9 mouse cellular contexts compared by ENCODE assay signal in the genomic region with DNA sequence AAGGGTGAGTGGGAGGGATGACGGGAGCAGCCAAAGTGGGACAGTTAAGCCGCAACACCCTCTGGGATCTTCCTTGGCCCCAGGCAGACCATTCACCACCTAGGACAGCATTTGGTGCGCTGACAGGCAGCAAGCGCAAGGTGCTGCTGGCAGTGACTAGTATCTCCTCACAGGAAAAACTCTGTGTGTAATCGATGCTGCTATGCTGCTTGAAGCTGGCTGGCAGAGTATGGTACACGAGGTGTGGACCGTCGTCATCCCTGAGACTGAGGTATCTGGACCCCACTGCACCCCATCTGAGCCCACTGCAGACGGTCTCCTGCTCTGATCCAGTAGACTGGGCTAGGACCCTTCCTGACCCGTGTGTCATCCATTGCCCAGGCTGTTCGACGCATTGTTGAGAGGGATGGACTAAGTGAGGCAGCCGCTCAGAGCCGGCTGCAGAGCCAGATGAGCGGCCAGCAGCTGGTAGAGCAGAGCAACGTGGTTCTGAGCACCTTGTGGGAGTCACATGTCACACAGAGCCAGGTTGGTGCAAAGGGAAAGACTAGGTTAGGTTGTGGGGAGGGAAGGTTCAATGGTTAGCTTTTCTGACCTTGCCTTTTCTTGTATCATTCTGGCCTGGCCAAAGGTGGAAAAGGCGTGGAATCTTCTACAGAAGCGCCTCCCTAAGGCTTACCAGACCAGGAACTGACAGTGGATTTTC. TPM values are rescaled to one million over a fixed set of nuclear protein-coding genes. Genes with fewer than 3 reads are reported as not detected.
DNase-seq lines count a peak whose midpoint lies in the region; ATAC-seq lines count a peak whose summit lies in the region.
"Had no signal": no experiment of that assay in that cellular context is flagged by ENCODE, and none has a peak within 500 bp of the region (broad histone marks: within the 10 kb centered on the region; RNA-seq: fewer than 3 reads in every experiment).

No protein-coding gene starts in this region.

- no peak overlapping the region; the same call in 1 of the 2 replicates for H3K4me2 ChIP-seq in heart, embryonic 11.5 days
- 0 out of 2 replicates have a peak overlapping the region, but pooled peaks have one; percentile 96 for H3K4me2 ChIP-seq in embryonic facial prominence, embryonic 13.5 days
- H3K4me2 ChIP-seq in intestine, embryonic 14.5 days (ENCODE audit: low read length), result 0 out of 2 replicates have a peak overlapping the region, but pooled peaks have one; percentile 95
- peak overlapping the region; percentile 96; the same call in 1 of the 2 replicates for H3K4me2 ChIP-seq in midbrain, embryonic 13.5 days (replicated peaks)

- no peak overlapping the region for H3K27ac ChIP-seq in heart, embryonic 11.5 days (ENCODE audit: low read depth, low read length)
- H3K27ac ChIP-seq in embryonic facial prominence, embryonic 13.5 days, result no peak overlapping the region
- H3K27ac ChIP-seq in intestine, embryonic 14.5 days (ENCODE audit: low read depth), result no peak overlapping the region
- H3K27ac ChIP-seq in midbrain, embryonic 13.5 days, result no peak overlapping the region

- peak overlapping the region; percentile 80; the same call in 1 of the 2 replicates for H3K9ac ChIP-seq in heart, embryonic 11.5 days (ENCODE audit: low read depth, low read length)
- H3K9ac ChIP-seq in embryonic facial prominence, embryonic 13.5 days, result peak overlapping the region; percentile 88
- H3K9ac ChIP-seq in intestine, embryonic 14.5 days (ENCODE audit: low read length), result no peak overlapping the region
- H3K9ac ChIP-seq in midbrain, embryonic 13.5 days (replicated peaks), result 0 out of 2 replicates have a peak overlapping the region, but pooled peaks have one; percentile 54

- peaks cover 7% of the 10 kb centered on the region for H3K27me3 ChIP-seq in heart, embryonic 11.5 days (ENCODE audit: control insufficient read depth, insufficient read depth, low read length)
- peaks cover 10% of the 10 kb centered on the region for H3K27me3 ChIP-seq in embryonic facial prominence, embryonic 13.5 days
- peaks cover 7% of the 10 kb centered on the region for H3K27me3 ChIP-seq in intestine, embryonic 14.5 days (replicated peaks; ENCODE audit: control insufficient read depth, insufficient read depth, low read length)
- peaks cover 7% of the 10 kb centered on the region for H3K27me3 ChIP-seq in midbrain, embryonic 13.5 days

- H3K4me3 ChIP-seq in heart, embryonic 11.5 days (ENCODE audit: low read depth, low read length), result no peak overlapping the region; the same call in 1 of the 2 replicates
- H3K4me3 ChIP-seq in embryonic facial prominence, embryonic 13.5 days, result no peak overlapping the region
- H3K4me3 ChIP-seq in intestine, embryonic 14.5 days (ENCODE audit: low read depth, low read length), result no peak overlapping the region
- H3K4me3 ChIP-seq in midbrain, embryonic 13.5 days (replicated peaks), result 0 out of 2 replicates have a peak overlapping the region, but pooled peaks have one; percentile 79

- H3K4me1 ChIP-seq in heart, embryonic 11.5 days (ENCODE audit: control insufficient read depth, insufficient read depth, low read length), result peaks cover 25% of the 10 kb centered on the region
- H3K4me1 ChIP-seq in embryonic facial prominence, embryonic 13.5 days, result peaks cover 35% of the 10 kb centered on the region
- H3K4me1 ChIP-seq in intestine, embryonic 14.5 days (replicated peaks; ENCODE audit: control insufficient read depth, insufficient read depth, low read length), result peaks cover 29% of the 10 kb centered on the region
- peaks cover 50% of the 10 kb centered on the region for H3K4me1 ChIP-seq in midbrain, embryonic 13.5 days (replicated peaks)

- no peak for DNase-seq in heart, adult 9 months (ENCODE audit: low spot score in 2 of 2)
- no peak for DNase-seq in intestine, embryonic 14.5 days (ENCODE audit: low spot score)
- no peak for DNase-seq in urinary bladder, adult 2 months (ENCODE audit: low spot score)
- no peak for DNase-seq in frontal cortex, postnatal 14 days (ENCODE audit: low spot score in 2 of 2)

- H3K9me3 ChIP-seq in heart, embryonic 11.5 days (replicated peaks; ENCODE audit: control insufficient read depth, low read length), result no peaks in the 10 kb centered on the region
- no peaks in the 10 kb centered on the region for H3K9me3 ChIP-seq in embryonic facial prominence, embryonic 13.5 days
- no peaks in the 10 kb centered on the region for H3K9me3 ChIP-seq in intestine, embryonic 14.5 days (ENCODE audit: control insufficient read depth, low read length)
- no peaks in the 10 kb centered on the region for H3K9me3 ChIP-seq in midbrain, embryonic 13.5 days

- H3K36me3 ChIP-seq in heart, embryonic 11.5 days (ENCODE audit: control insufficient read depth, insufficient read depth, low read length), result peaks cover 18% of the 10 kb centered on the region
- H3K36me3 ChIP-seq in embryonic facial prominence, embryonic 13.5 days, result peaks cover 42% of the 10 kb centered on the region
- H3K36me3 ChIP-seq in intestine, embryonic 14.5 days (ENCODE audit: control insufficient read depth, insufficient read depth, low read length), result peaks cover 29% of the 10 kb centered on the region
- H3K36me3 ChIP-seq in midbrain, embryonic 13.5 days, result peaks cover 29% of the 10 kb centered on the region

- WGBS in heart, embryonic 11.5 days (ENCODE audit: insufficient replicate concordance), result 88% methylated on average over 18 of the region's 18 CpGs
- 91% methylated on average over 18 of the region's 18 CpGs for WGBS in embryonic facial prominence, embryonic 13.5 days
- WGBS in intestine, embryonic 14.5 days, result 92% methylated on average over 18 of the region's 18 CpGs
- whole genome bisulfite sequencing in midbrain, embryonic 13.5 days, result 91% methylated on average over 18 of the region's 18 CpGs

- no peak for ATAC-seq in heart, embryonic 11.5 days (replicated peaks; ENCODE audit: insufficient number of reproducible peaks, low FRiP score, low TSS enrichment)
- no peak for ATAC-seq in embryonic facial prominence, embryonic 13.5 days (ENCODE audit: insufficient number of reproducible peaks, insufficient read depth, low FRiP score, low TSS enrichment, low read depth)
- no peak for ATAC-seq in intestine, embryonic 14.5 days (replicated peaks; ENCODE audit: low FRiP score, low TSS enrichment, low read depth)
- ATAC-seq in midbrain, embryonic 13.5 days, result no peak
- no peak for ATAC-seq in erythroblast, adult 5-6 weeks (replicated peaks; ENCODE audit: low FRiP score, poor library complexity, severe bottlenecking)

RNA-seq across cellular contexts. Expression of a gene that starts 1.3 kb away (rescaled TPM):
- 34.5 and 36.0 TPM in 2 replicates for polyA plus RNA-seq in heart, embryonic 11.5 days (2014; fragmentation: Nextera tagmentation; extraction: Ambion mirVana)
- polyA plus RNA-seq in embryonic facial prominence, embryonic 13.5 days (2015; fragmentation: Nextera tagmentation; extraction: Ambion mirVana), result 46.8 and 50.9 TPM in 2 replicates
- 43.6 and 48.0 TPM in 2 replicates for polyA plus RNA-seq in intestine, embryonic 14.5 days (2014; fragmentation: Nextera tagmentation; extraction: Ambion mirVana)
- polyA plus RNA-seq in midbrain, embryonic 13.5 days (2015; fragmentation: Nextera tagmentation; extraction: Ambion mirVana), result 85.9 and 90.9 TPM in 2 replicates
- 20.5 and 26.9 TPM in 2 replicates for total RNA-seq in erythroblast, adult 5-6 weeks (2015; ENCODE audit: low replicate concordance)
- total RNA-seq in erythroblast, adult 5-6 weeks (2017; ENCODE audit: low replicate concordance), result 18.4 and 23.7 TPM in 2 replicates
- 34.1 and 38.0 TPM in 2 replicates for polyA plus RNA-seq in urinary bladder, adult 2 months (2012; rRNA removed)

RNA-seq across cellular contexts. Expression of a gene that starts 3.4 kb away (rescaled TPM):
- 29.6 and 34.3 TPM in 2 replicates for polyA plus RNA-seq in heart, embryonic 11.5 days (2014; fragmentation: Nextera tagmentation; extraction: Ambion mirVana)
- polyA plus RNA-seq in embryonic facial prominence, embryonic 13.5 days (2015; fragmentation: Nextera tagmentation; extraction: Ambion mirVana), result 40.8 and 43.8 TPM in 2 replicates
- polyA plus RNA-seq in intestine, embryonic 14.5 days (2014; fragmentation: Nextera tagmentation; extraction: Ambion mirVana), result 39.7 and 45.5 TPM in 2 replicates
- polyA plus RNA-seq in midbrain, embryonic 13.5 days (2015; fragmentation: Nextera tagmentation; extraction: Ambion mirVana), result 47.1 and 52.8 TPM in 2 replicates
- total RNA-seq in erythroblast, adult 5-6 weeks (2015; ENCODE audit: low replicate concordance), result 6.7 and 7.5 TPM in 2 replicates
- total RNA-seq in erythroblast, adult 5-6 weeks (2017; ENCODE audit: low replicate concordance), result 3.8 and 9.6 TPM in 2 replicates
- 25.8 and 38.8 TPM in 2 replicates for polyA plus RNA-seq in urinary bladder, adult 2 months (2012; rRNA removed)

RNA-seq across cellular contexts. Expression of a gene that starts 7.6 kb away (rescaled TPM):
- polyA plus RNA-seq in heart, embryonic 11.5 days (2014; fragmentation: Nextera tagmentation; extraction: Ambion mirVana), result 0.11 TPM in 1 of 2 replicates, not detected in the other
- polyA plus RNA-seq in embryonic facial prominence, embryonic 13.5 days (2015; fragmentation: Nextera tagmentation; extraction: Ambion mirVana), result 0.15 TPM in 1 of 2 replicates, not detected in the other
- polyA plus RNA-seq in intestine, embryonic 14.5 days (2014; fragmentation: Nextera tagmentation; extraction: Ambion mirVana), result not detected in 2 replicates
- 0.24 TPM in 1 of 2 replicates, not detected in the other for polyA plus RNA-seq in midbrain, embryonic 13.5 days (2015; fragmentation: Nextera tagmentation; extraction: Ambion mirVana)
- 2.1 TPM in 1 of 2 replicates, not detected in the other for total RNA-seq in erythroblast, adult 5-6 weeks (2015; ENCODE audit: low replicate concordance)
- 1.9 TPM in 1 of 2 replicates, not detected in the other for total RNA-seq in erythroblast, adult 5-6 weeks (2017; ENCODE audit: low replicate concordance)
- polyA plus RNA-seq in urinary bladder, adult 2 months (2012; rRNA removed), result 0.56 and 0.57 TPM in 2 replicates
- total RNA-seq: MEL had no signal

RNA-seq across cellular contexts. Expression of a gene that starts 9.5 kb away (rescaled TPM):
- polyA plus RNA-seq in heart, embryonic 11.5 days (2014; fragmentation: Nextera tagmentation; extraction: Ambion mirVana), result 23.1 and 27.5 TPM in 2 replicates
- 43.5 and 46.1 TPM in 2 replicates for polyA plus RNA-seq in embryonic facial prominence, embryonic 13.5 days (2015; fragmentation: Nextera tagmentation; extraction: Ambion mirVana)
- polyA plus RNA-seq in intestine, embryonic 14.5 days (2014; fragmentation: Nextera tagmentation; extraction: Ambion mirVana), result 29.1 and 38.1 TPM in 2 replicates
- polyA plus RNA-seq in midbrain, embryonic 13.5 days (2015; fragmentation: Nextera tagmentation; extraction: Ambion mirVana), result 27.9 and 30.8 TPM in 2 replicates
- total RNA-seq in erythroblast, adult 5-6 weeks (2015; ENCODE audit: low replicate concordance), result 2.7 and 4.4 TPM in 2 replicates
- total RNA-seq in erythroblast, adult 5-6 weeks (2017; ENCODE audit: low replicate concordance), result 4.1 and 13.7 TPM in 2 replicates
- polyA plus RNA-seq in urinary bladder, adult 2 months (2012; rRNA removed), result 7.1 and 7.9 TPM in 2 replicates

RNA-seq across cellular contexts. Expression of a gene that starts 16.0 kb away (rescaled TPM):
- 9.6 and 13.1 TPM in 2 replicates for polyA plus RNA-seq in heart, embryonic 11.5 days (2014; fragmentation: Nextera tagmentation; extraction: Ambion mirVana)
- 8.7 and 9.0 TPM in 2 replicates for polyA plus RNA-seq in embryonic facial prominence, embryonic 13.5 days (2015; fragmentation: Nextera tagmentation; extraction: Ambion mirVana)
- polyA plus RNA-seq in intestine, embryonic 14.5 days (2014; fragmentation: Nextera tagmentation; extraction: Ambion mirVana), result 11.5 and 12.7 TPM in 2 replicates
- polyA plus RNA-seq in midbrain, embryonic 13.5 days (2015; fragmentation: Nextera tagmentation; extraction: Ambion mirVana), result 9.7 and 9.9 TPM in 2 replicates
- total RNA-seq in erythroblast, adult 5-6 weeks (2015; ENCODE audit: low replicate concordance), result 3.1 and 3.7 TPM in 2 replicates
- total RNA-seq in erythroblast, adult 5-6 weeks (2017; ENCODE audit: low replicate concordance), result 2.0 and 2.8 TPM in 2 replicates
- 27.2 and 29.0 TPM in 2 replicates for polyA plus RNA-seq in urinary bladder, adult 2 months (2012; rRNA removed)
